Mouse (Mus musculus) retina, postnatal 7 days (tissue): ENCODE measurements at regions not wholly inside any gene's neighbourhood (a gene's known extent, or its start where the extent isn't known, plus 50 kb on each side); places are given as distances from the start of the nearest gene placed in this dataset.

ENCODE experiments used
- DNase-seq: peaks from one replicate; pipeline ENCODE4 v3.0.0-alpha.2; 2012; ENCODE audit warnings: low read depth, low spot score

DNA sequence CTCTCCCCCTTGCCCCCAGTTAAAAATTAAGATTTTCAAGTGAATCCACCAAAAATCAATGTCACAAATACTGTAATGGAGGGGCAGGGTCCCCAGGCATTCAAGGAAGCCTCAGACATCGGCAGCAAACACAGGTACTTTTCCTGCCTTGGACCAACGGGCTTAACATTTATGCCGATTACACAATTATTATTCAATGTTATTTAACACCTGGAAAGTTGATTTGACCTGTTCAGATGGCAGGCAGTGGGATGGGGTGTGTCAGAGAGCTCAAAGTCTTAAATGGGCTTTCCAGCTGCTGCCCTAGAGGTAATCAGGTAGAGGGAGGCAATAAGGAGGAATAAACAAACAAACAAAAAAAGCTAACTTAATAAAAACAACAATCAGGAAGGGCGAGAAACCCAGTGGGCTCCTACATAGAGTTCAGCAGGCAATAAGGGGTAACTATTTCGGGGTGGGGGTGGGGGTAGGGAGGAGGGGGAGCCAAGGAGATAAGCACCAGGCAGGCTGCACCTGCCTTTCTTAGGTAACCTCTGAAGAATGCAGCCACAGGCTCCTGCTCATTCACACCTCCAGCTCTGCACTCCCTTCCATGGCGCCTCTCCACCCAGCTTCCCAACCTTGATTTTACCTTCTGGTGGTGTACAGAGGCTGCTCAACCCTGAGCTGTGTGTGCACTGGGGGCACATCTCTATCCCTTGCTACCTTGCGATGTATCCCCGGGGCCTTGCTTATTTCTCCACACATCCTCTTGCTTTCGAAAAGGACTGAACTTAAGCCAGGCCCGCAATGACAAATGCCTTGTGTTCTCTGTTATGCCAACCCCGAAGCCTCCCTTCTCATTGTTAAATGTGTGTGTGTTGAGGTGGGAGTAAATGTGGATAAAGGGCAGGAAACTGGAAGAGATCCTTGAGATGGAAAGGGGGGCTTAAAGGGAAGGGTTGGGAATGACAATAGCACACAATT is 168.9 kb upstream of the Id2 start:
- DNase-seq, result no peak

DNA sequence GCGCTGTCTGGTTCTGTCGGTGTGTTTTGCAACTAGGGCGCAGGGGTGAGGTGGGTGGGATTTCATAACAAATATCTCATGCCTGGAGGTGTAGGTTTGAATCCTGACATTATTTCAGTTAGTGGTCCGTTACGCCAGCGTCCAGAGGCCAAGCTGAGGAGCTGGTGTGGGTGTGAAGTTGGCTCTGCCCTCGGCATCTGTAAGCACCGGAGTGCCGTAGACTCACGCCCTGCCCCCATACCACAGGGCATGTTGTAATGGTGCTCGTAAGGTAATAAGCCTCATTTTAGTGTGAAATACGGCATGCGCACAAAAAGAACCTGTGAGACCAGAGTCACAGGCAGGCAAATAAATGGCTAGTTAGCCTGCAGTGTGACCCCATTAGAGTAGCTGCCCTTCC is 168.1 kb upstream of the Id2 start:
- no peak for DNase-seq

DNA sequence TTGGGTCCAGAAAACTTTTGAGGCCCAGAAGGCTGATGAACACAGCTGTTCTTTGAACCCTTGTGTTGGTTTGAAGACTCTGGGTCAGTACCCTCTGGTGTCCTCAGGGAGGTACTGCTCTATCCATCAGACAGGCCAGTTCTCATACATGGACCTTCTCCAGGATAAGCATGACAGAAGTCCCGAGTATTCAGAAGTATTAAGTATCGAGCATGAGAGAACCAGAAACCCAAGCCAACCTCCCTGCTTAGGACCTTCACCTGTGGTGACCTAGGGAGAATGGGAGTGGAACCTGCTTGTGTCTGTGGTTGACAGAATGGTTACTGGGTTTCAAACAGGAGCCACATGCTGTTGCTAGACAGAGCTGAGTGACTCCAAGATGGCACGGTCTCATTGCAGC is 167.5 kb upstream of the Id2 start:
- no peak for DNase-seq

DNA sequence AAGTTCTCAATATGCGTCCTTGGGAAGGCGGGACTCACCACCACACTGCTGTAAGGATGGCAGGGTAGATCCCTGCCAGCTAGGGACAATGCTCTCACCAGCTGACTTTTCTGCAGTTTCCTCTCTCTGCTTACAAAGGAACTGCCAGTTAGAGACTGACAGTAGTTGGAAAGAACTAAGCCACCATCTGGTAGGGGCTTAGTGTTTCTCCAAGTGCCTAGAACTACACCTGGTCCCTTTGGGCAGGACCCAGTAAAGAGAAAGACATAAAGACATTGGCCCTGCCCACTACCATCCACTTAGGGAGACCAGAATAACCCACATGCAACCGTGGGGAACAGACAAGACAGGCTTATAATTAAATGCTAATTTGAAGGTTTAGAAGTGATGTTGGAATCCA is 165.5 kb upstream of the Id2 start:
- no peak for DNase-seq

DNA sequence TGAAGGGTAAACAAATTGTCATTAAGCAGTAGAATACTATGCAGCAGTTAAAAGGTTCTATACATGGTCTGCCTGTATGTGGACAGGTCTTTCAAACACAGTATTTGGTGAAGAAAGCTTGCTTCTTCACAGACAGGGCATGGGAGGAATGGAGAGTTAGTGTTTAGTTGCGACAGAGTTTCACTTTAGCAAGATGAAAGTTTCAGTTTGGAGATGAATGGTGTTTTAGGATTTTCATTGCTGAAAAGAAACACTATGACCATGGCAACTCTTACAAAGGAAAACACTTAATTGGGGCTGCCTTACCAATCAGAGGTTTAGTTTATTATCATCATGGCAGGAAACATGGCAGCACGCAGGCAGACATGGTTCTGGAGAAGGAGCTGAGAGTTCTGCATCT is 162.2 kb upstream of the Id2 start:
- DNase-seq, result no peak

DNA sequence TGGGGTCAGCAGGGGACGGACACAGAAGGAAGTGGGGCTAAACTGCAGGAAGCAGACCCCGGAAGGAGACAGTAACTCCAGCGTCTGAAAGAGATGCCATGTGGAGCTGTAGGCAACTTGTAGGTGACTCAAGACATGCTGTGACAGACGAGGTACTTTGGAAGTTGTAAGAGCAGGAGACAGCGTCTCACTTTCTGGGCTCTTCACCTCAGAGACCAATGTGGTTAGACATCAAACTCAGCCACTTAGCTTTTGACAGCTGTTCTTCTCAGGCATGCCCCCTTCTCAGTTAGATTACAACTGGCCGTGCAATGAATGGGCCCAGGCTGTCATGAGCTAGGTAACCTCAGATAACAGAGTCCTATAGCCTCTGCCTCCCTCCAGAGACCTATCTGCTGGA is 159.3 kb upstream of the Id2 start:
- no peak for DNase-seq

DNA sequence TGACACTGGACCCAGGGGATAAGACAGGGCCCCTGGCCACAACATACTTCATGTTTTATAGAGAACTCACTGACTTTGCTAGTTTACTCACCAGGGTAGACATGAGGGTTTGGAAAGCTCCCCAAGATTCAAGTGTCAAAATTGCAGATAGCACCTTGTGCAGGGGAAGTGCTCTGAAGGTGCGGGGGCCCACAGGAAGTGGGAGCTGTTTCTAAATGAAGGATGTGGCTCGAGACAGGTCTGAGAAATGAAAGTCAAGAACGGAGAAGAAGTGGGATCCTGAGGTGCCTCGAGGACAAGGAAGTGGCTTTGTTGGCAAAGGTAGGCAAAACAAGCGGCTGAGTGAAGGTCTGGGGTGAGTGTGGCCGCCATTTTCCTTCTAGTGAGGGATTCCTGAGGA is 157.8 kb upstream of the Id2 start:
- DNase-seq, result no peak

DNA sequence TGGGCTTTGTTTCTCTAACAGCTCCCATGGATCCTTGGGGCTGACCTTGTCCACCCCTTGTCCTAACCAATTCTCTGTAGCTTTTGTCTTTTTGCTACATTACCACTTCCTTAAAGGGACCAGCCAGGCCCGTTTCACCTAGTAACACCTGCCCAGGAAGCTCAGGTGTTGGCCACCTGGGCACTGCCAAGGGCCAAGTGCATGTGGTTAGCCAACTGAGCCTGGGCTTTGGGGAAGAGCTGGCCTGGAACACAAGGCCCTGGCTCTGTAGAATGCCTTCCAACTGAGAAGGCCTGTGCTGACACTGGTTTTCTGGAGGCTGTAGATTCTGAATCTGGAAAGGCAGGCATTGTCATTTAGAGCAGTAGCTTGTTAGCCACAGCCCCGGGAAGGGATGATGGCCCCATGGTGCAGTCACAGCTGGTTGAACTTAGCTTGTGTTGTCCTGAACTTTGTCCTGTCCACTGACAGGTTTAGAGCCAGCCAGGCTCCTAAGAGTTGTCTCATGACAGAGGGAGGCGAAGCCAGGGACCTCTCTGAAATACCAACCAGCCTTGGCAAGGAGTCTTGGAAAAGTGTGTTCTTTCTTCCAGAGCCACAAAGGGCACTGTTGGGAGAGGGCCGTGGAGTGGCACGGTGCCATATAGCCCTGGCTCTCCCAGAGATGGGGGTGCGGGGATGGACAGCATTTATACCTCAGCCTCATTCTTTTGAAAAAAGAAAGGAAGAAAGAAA is 156.0 kb upstream of the Id2 start:
- DNase-seq, result no peak

DNA sequence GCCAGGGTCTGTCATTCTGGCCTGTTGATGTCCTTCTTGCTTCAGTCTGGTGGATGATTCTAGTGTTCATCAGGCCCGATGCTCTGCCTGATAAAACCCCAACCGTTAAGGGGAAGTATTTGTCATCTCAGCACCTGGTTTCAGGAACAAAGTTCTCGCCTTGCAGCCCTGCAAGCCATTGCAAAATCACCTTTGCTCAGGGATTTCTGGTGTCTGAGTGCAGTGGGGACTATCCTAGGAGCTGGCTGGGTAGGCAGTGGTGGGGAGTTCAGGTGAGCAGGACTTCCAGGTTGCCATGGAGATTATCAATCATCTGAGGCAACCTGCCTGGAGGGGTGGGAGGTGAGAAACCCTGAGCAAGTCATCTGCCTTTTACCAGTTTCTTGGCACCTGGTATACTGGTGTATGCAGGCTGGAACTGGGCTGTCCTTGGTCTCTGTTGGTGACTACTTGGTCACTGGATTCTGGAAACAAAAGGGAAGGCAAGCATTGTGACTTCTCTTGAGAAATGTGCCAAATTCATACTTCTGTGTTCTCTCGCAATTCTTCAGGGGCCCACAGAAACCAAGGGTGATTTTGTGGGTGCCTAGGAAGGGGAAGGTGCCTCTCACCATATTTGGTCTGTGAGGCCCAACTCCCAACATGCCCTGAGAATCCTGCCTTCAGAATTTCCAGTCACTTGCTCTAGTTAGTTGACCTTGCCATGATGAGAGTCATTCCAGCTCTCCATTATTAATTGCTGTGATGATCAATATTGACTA is 154.7 kb upstream of the Id2 start:
- no peak for DNase-seq

DNA sequence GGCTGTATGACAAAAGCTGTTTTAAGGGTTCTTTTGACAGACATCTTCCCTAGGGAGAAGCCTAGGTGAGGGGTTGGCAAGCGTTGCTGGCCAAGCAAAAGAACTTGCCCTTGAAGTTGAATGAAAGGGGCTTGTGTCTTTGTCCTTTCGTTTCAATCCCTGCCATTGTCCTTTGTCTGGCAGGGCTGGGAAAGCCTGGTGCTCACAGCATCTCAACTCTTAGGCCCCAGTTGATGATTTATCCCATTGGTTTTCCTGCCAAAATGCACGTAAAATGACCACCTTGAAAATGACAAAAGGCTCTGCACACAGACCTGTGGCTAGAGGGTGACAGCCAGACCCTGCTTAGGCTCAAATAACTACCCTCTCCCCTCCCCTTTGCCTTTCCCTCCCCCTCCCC is 153.9 kb upstream of the Id2 start:
- no peak for DNase-seq

DNA sequence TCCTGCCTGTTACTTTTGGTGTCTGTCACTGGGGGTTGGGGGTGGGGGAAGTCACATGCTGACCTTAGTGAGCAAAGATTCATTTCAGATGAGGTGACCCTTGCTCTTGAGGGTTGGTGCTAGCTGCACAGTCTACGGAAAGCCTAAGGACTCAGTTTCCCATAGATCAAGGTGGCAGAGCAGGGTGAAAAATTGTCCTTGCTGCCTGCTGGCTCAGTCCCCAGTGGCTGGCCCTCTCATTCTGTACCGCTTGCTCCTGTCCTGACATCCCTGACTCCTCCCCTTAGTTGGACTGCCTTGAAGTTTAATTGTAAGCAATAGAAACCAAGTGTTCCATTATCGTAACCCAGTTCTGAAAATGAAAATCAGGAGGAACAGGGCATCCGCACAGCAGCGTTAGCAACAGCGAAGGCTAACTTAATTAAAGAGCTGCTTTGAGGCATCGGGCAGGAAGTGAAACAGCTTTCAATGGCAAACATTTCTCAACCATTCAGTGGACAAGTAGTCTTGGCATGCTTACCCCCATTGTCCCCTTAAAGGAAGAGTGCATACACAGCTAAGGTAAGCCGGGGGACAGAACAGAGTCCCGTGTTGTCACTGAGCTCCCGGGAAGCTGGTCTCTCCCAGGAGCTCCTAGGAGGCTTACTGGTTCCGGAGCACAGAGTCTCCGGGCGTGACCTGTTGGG is 151.9 kb upstream of the Id2 start:
- no peak for DNase-seq

DNA sequence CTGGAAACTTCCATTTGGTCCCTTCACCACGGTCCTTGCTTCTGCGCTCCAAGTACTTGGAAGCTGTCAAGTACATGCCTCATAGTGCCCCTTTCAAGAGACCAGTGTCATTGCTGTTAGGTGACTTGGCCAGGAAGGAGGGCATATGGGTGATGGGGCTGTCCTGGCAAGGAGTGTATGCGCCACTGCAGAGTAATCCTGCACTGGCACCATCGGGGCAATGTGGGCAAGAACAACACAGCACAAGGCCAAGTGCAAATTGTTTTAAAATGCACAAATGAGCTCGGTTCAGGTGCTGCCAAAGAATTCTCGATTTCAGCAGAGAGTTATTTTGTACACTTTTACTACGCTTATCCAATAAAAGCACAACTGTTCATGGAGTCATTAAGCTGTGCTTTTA is 149.6 kb upstream of the Id2 start:
- DNase-seq, result no peak

DNA sequence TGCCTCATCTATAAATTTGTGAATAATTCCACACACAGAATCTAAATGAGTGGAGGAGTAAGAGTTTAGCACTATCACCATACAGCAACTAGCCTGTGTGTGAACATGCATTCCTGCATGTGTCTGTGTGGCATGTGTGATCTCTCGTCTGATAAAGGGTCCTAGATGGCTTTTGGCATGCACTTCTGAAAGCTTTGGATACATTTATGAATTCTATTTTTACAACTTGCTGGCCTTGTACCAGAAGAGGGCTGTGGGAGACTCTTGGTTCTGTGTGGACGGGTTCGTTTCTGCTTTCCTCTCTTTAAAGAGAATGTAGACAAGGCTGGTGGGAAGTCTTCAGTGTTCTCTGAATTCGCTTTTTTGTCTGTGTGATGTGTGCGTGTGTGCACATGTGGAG is 148.7 kb upstream of the Id2 start:
- DNase-seq, result no peak

DNA sequence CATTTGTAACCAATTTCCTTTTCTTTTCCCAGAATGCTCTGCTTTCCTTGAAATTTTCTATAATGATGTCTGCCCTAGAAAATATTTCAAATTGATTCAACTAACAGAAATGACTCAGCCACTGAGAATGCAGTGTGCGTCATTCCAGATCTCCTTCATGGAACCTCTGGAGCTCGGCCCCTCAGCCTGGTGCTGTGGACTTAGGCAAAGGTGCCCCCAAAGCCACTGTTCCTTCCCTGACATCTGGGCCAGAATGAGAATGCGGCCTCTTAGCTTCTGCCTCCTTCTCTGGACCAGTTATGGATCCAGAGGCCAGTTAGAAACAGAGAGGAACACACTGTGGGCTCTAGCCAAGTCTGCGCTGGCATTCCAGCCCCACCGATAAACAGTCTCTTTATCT is 148.3 kb upstream of the Id2 start:
- DNase-seq, result no peak

DNA sequence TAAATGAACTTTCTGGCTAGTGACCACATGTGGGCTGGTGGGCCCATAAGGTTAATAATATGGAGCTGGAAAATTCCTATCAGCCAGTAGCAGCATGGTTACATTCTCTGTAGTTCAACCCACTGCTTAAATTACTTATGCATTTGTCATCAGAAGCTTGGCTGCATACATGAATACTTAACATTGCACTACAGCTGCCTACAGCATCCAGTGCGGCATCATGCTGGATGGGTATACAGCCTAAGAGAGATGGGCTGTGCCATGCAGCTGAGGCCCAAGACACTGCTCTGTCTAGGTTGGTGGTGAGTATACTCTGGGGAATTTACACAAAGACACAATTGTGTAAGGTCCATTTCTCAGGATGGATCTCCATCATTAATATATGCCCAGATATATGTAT is 147.7 kb upstream of the Id2 start:
- no peak for DNase-seq

DNA sequence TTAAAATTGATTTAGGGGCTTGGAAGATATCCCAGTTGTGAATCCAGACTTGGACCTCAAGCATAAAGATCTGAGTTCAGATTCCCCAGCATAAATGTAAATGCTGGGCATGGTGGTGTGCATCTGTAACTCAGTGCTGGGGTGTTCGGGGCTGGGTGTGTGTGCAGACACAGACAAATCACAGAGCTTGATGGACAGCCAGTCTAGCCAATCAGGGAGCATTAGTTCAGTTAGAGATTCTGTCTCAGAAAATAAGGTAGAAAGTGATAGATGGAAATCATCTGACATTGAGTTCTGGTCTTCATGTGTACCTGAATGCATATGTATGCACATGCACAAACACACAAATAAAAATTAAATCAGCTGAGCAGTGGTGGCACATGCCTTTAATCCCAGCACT is 147.0 kb upstream of the Id2 start:
- no peak for DNase-seq

DNA sequence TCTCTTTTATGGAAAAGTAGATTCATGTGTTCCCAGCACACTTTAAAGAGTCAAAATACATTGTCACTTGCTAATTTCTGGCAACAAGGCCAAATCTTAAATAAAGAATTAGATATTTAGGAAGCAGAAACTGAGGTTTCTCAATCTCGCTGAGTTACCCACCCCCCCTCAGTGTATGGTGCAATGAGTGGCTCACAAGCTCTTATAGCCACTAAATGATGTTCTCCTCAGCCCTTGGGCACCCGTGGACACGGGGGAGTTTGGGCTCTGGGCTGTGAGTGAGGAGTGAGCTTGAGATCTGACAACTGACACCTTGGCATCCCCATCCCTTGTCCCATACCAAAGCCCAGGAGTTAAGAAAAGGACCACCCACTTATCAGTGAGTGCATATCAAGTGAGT is 145.4 kb upstream of the Id2 start:
- DNase-seq, result no peak

DNA sequence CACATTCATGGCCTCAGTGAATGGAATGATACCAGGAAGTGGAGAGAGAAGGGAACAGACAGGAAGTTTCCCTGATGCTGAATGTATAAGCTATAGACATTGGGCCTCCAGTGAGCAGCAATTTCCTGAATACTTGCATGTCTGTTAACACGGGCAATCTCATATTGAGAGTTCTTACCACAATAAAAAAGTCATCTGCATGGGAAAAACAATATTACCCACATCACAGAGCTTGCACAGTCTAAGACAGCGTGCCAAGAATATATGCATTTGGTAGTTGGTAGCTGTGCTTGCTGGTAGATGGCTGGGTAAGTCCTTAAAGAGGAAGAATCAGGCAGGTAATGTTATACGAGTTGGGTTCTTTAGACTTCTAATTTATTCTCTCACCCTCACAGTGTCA is 144.7 kb upstream of the Id2 start:
- no peak for DNase-seq

DNA sequence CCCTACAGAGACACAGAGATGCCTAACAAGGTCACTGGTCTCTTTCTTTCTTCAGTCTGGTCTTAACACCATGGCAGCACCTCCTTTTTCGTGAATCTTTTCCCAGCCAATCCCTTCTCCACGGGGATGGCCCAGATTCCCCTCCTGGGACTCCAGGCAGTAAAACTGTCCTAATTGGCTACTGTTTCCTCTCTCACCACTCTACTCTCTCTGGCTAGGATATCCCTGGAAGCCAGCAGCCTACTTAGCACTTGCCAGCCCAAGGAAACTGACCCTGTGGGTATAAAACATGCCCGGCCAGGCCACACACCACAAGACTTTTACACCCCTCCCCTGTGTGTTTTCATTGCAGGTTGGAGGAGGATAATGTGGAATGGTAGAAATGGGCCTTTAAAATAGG is 143.9 kb upstream of the Id2 start:
- DNase-seq, result no peak

DNA sequence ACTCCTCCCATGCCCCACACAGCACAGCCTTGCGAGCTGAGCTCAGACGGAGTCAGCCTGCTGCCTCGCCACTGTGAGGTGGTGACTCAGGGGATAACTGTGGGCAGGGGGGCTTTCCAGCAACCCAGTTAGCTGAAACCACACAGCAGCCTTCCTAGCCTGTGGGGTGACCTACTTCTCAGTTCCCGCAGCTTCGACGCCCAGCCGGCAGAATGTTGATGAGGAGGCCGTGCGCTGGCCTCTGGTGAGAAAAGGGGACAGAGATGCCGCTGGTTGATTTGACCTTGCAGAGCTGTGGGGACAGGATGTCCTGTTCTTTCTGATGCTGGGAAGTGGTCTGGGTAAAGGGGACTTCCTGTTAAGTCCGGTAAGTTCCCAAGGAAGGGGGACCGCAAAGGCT is 143.2 kb upstream of the Id2 start:
- peak; percentile 17 for DNase-seq

DNA sequence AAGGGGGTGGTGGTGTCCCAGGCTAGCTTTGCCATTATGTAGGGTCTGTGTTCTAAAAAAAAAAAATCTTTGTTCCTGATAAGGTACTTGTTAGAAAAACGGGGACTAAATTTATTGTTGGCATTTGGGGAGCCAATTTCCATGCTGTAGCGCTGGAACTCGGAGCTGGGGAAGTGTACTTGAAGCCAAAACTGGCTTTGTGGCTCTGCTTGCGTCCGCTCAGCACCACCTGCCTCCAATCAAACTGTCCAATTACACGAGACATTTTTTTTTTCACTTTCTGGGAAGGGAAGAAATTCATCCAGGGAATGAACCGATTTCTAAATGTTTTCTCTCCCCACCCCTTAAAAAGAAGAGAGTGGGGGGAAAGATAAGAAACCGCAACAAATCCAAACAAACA is 138.1 kb upstream of the Id2 start:
- no peak for DNase-seq

DNA sequence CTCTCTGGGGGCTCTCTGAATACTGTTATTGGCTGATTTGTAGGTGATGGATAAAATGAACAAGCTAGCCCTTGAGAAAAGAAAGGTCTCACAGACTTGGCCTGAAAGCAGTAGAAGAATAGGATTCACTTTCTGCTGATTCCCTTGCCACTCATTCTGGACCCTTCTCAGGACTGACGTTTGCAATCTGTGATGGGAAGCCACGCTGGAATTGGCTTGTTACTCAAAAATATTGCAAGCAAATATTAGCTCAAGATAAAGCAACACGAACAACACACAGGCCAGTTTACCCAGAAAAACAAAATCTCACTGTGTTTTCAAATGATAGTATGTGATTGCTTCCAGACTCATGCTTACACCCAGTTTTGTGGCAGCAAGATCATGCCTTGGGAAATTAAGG is 137.7 kb upstream of the Id2 start:
- DNase-seq, result no peak
